Mouse (Mus musculus) spleen, postnatal 10 days (tissue): Measurements from ENCODE around the gene C1s1.
"Not testable (repeated sequence)": the region's sequence is repeated elsewhere in the genome, so short reads cannot be mapped to it uniquely, and the experiment has no call there.

ENCODE experiments used
- DNase-seq, 2 experiments: peaks; one replicate each; pipeline ENCODE4 v3.0.0; 2021 to 2022; ENCODE audit warnings: low spot score in 2 of 2

Gene C1s1

GRCm38 (mm10) chr6:124512355-124512836 is 29.8 kb downstream of the C1s1 start, which contains the start of gene C1ra:
C1ra (plus strand) TSS chr6:124512405.
- DNase-seq, result peak; percentile 37 to 63

- no peak for DNase-seq
Measured at GRCm38 (mm10) chr6:124511936-124512335, 30.2 kb downstream of the C1s1 start.

- not testable (repeated sequence) for DNase-seq
Measured at GRCm38 (mm10) chr6:124509192-124509591, 33.0 kb downstream of the C1s1 start.

GRCm38 (mm10) chr6:124508292-124508691 is 33.9 kb downstream of the C1s1 start:
- DNase-seq, result no peak

GRCm38 (mm10) chr6:124506991-124507390 is 35.2 kb downstream of the C1s1 start:
- no peak for DNase-seq

GRCm38 (mm10) chr6:124505028-124505427 is 37.1 kb downstream of the C1s1 start:
- peak in 1 of 2 experiments; percentile 47 for DNase-seq

- no peak for DNase-seq
Measured at GRCm38 (mm10) chr6:124502021-124502420, 40.1 kb downstream of the C1s1 start.

- DNase-seq, result no peak
Measured at GRCm38 (mm10) chr6:124501473-124501872, 40.7 kb downstream of the C1s1 start.

- DNase-seq, result no peak
Measured at GRCm38 (mm10) chr6:124499914-124500566, 42.1 kb downstream of the C1s1 start.

GRCm38 (mm10) chr6:124496054-124496453 is 46.1 kb downstream of the C1s1 start:
- DNase-seq, result no peak

GRCm38 (mm10) chr6:124493886-124494285 is 48.3 kb downstream of the C1s1 start:
- DNase-seq, result no peak

- peak; percentile 53 to 77 for DNase-seq
Measured at GRCm38 (mm10) chr6:124492842-124493561, 49.2 kb downstream of the C1s1 start, which contains the start of gene C1rl. C1rl (plus strand) TSS chr6:124493113.

- DNase-seq, result no peak
Measured at GRCm38 (mm10) chr6:124491427-124491826, 50.7 kb downstream of the C1s1 start.

GRCm38 (mm10) chr6:124488952-124489351 is 53.2 kb downstream of the C1s1 start:
- no peak for DNase-seq

GRCm38 (mm10) chr6:124487509-124487908 is 54.6 kb downstream of the C1s1 start:
- no peak for DNase-seq

GRCm38 (mm10) chr6:124485414-124486144 is 56.6 kb downstream of the C1s1 start:
- no peak for DNase-seq

GRCm38 (mm10) chr6:124484851-124485250 is 57.3 kb downstream of the C1s1 start:
- DNase-seq, result no peak

GRCm38 (mm10) chr6:124483831-124484230 is 58.3 kb downstream of the C1s1 start:
- not testable (repeated sequence) for DNase-seq

- DNase-seq, result peak in 1 of 2 experiments; percentile 65
Measured at GRCm38 (mm10) chr6:124481571-124481970, 60.6 kb downstream of the C1s1 start.
